Mouse (Mus musculus) heart, embryonic 10.5 days (tissue): ENCODE data around the gene Pla2g6. TPM values are rescaled to one million over a fixed set of nuclear protein-coding genes. Genes with fewer than 3 reads are reported as not detected.
A peak's percentile ranks its signal among the peaks of the same experiment; 100 is the strongest.

Experiments used
- DNase-seq: peaks from one replicate; pipeline ENCODE4 v3.0.0-alpha.2; 2017; ENCODE audit warnings: low spot score
- H3K27ac ChIP-seq: fragments of 300-500 bp; sonication (generic); 2 replicates; pipeline ENCODE4 v1.5.1; 2016; ENCODE audit warnings: mild to moderate bottlenecking
- H3K27me3 ChIP-seq: fragments of 300-500 bp; sonication (generic); 2 replicates; pipeline ENCODE4 v1.6.1; 2016; ENCODE audit warnings: mild to moderate bottlenecking; ENCODE audit not compliant: poor library complexity, insufficient read depth, severe bottlenecking
- H3K36me3 ChIP-seq: fragments of 300-500 bp; sonication (generic); 2 replicates; pipeline ENCODE4 v1.6.1; 2016; ENCODE audit warnings: mild to moderate bottlenecking, moderate library complexity
- H3K4me1 ChIP-seq: fragments of 300-500 bp; sonication (generic); 2 replicates; pipeline ENCODE4 v1.6.1; 2016; ENCODE audit warnings: mild to moderate bottlenecking
- H3K4me3 ChIP-seq: fragments of 300-500 bp; sonication (generic); 2 replicates; pipeline ENCODE4 v1.5.1; 2016; ENCODE audit warnings: mild to moderate bottlenecking, moderate library complexity
- H3K9me3 ChIP-seq: fragments of 300-500 bp; sonication (generic); 2 replicates; pipeline ENCODE4 v1.6.1; 2016; ENCODE audit warnings: mild to moderate bottlenecking, moderate library complexity
- WGBS: fragments of 180-500 bp; shearing (Covaris S2); methylation state at CpG from one replicate; pipeline ENCODE4 v1.1.7; 2016; 5-methylcytosine and 5-hydroxymethylcytosine counted together
- polyA plus RNA-seq: library from polyadenylated mRNA; unstranded; fragments of >200 nt; fragmentation: Nextera tagmentation; extraction: Ambion mirVana; gene quantifications from 2 replicates; pipeline ENCODE4 v1.2.1, GENCODE M21; 2016

Pla2g6 gene
- polyA plus RNA-seq, 1 experiment from 2014 or later = 17.3 TPM

DNA sequence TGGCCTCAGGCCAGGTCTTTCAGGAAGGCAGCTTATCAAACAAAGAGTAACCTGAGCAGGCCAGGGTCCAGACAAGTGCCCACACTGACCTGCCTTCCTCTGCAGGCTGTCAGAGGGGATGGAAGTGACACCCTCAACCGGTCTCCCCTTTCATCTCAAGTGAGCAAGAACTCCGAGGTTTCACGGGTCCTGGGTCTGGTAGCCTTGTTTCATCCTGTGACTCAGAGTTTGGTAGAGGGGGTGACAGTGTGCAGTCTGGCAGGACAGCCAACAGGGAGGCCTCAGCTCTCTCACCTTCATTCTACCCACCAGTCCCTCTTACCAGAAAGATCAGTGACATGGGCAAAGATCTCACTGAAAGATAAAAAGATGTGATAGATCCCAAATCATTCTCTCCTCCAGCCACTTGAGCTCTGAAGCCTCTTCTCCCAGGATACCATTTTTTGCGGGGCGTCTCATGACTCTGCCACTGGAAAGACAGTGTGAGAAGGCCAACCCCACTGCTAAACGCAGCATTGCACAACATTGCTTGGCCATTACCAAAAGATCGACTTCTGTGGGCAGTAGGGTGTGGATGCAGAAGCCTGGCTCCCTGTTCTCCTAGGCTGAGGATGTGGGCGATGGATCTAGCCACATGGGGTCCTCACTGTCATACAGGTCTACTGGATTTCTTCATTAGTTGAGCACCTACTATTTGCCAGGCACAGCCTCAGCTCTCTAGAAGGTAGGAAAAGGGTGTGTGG, 18.0 kb upstream of the Pla2g6 start, which contains the start of gene Maff:
TSS of gene Maff (plus strand) at position 571 of the 743 bp plus-strand sequence.
- DNase-seq = no peak
- peaks cover 39% of the 10 kb centered on the region for H3K4me1 ChIP-seq
- WGBS = 50% methylated on average over 8 of the region's 8 CpGs
- H3K4me3 ChIP-seq = peak within 1 kb of the TSS; percentile 76
- H3K27ac ChIP-seq = peak within 1 kb of the TSS; percentile 91
- H3K36me3 ChIP-seq = no peaks in the 10 kb centered on the region
- H3K27me3 ChIP-seq = 0 out of 2 replicates have a peak, but pooled peaks cover 5% of the 10 kb centered on the region
- H3K9me3 ChIP-seq = no peaks in the 10 kb centered on the region

DNA sequence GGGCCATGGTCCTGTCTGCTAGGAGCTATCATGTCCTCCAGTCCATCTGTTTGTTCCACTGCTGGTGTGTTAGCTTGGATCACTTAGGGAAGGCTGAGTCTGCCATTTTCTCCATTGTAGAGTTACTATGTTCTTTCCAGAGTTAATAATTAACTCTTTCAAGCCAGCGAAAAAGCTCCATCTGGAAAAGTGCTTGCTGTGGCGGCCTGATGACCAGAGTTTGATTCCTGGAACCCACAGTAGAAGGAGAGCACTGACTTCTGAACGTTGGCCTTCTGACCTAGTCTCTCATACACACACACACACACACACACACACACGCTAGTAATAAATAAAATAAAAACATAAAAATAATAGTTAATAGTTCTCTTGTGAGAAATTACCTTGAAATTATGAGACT, 16.4 kb upstream of the Pla2g6 start:
- DNase-seq = no peak
- no peak overlapping the region for H3K4me3 ChIP-seq
- H3K27me3 ChIP-seq = peaks cover 12% of the 10 kb centered on the region; the same call in 1 of the 2 replicates
- 75% methylated on average over 4 of the region's 4 CpGs for WGBS
- peaks cover 31% of the 10 kb centered on the region for H3K4me1 ChIP-seq
- H3K9me3 ChIP-seq = no peaks in the 10 kb centered on the region
- no peaks in the 10 kb centered on the region for H3K36me3 ChIP-seq
- H3K27ac ChIP-seq = no peak overlapping the region

DNA sequence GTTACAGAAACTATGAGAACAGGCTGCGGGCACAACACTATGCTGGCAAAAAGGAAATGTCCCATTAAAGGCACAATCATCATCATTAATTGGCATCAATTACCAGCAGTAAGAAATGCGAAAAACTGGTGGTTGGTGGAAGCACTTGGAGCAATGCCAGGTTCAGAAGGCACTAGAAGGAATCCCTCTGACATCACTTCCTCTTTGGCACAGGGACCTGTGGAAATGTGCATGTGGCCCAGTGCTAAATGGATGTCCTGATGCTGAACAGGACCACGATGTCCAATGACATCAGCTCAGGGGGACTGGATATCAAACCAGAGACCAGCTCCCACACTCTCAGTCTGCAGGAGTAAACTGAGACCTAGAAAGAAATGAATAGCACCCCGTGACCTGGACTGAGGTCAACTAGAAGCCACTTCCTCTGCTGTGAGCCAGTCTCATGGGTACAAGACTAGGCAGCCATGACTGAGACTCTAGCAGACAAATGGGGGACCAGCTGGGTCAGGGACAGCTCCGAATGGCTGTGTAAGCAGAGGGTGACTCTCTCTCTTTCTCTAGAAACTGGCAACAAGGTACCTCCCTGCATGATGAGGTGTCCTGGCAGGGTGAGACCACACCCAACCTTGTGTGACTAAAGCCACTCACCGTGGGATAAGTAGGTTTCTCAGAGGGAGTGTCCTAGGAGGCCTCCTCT, 14.6 kb upstream of the Pla2g6 start:
- WGBS = 68% methylated on average over 6 of the region's 6 CpGs
- Histone ChIP-seq H3K36me3 (no peaks in the 10 kb centered on the region), H3K4me3 (no peak overlapping the region), H3K4me1 (peaks cover 15% of the 10 kb centered on the region), H3K27me3 (peaks cover 13% of the 10 kb centered on the region; the same call in 1 of the 2 replicates), H3K27ac (no peak overlapping the region), H3K9me3 (no peaks in the 10 kb centered on the region)
- no peak for DNase-seq

DNA sequence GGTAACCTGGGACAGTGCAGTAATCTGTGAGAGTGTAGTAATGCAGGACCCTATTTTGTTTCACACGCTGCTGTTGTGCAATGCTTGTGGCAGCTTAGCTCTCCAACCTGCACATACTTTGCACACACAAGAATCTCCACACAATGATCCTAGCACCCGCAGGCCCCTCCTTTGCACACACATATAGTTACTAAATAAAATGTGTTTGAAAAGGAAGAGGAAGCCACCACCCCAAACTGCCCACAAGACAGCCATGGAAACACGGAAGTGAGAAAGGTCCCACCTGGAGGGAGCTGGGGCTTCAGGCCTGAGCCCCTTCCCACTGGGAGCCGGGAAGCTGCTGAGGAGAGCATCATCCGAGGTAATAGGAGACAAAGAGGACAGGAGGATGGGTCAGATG, 10.8 kb upstream of the Pla2g6 start:
- Histone ChIP-seq H3K4me3 (no peak overlapping the region), H3K9me3 (no peaks in the 10 kb centered on the region), H3K4me1 (peaks cover 6% of the 10 kb centered on the region), H3K27me3 (peaks cover 15% of the 10 kb centered on the region; the same call in 1 of the 2 replicates), H3K27ac (no peak overlapping the region), H3K36me3 (no peaks in the 10 kb centered on the region)
- DNase-seq = no peak
- 74% methylated on average over 5 of the region's 5 CpGs for WGBS

DNA sequence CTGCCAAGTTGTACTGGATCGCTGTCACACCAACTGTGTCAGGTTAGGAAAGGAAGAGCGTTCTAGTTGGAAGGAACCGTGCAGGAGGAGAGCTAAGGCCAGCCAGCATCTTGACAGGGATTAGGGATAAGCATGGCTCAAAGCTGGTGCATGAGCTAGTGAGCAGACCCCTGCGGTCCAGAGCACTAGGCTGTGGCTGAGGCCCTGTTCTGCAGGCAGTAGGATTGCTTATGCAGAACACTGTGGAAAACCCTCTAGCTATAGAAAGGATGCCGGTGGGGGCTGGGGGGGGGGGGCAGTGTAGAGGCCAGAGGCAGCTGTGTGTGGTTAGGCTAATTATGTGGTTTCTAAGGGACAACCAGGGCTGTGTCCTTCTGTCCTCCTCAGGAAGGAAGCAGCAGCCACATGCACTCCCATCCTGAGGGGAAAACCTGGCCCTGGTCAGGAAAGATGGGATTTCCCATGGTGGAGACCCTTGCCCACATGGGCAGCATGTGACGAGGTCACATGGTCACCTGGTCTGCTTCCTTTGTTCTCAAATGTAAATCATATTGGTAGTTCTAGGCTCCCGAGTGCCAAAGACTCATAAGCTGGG, 7.0 kb upstream of the Pla2g6 start:
- DNase-seq = no peak

DNA sequence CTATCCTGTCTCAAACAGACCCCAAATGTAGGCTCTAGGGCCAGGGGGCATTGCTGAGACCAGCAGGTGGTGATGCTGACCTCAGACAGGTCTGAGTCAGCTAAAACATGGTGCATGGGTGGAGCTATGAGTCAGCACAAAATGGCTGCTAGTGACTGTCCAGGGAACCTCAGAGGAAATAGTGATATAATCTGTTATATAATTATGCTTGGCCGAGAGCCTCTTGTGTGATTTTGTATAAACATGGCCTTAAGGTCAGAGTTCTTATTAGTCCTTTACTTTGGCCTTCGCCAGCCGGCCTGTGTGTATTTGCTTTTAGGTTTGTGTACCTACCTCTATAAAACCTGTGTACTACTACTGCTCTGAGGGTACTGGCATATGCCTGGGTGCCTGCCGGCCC, 5.2 kb upstream of the Pla2g6 start:
- Histone ChIP-seq H3K27me3 (peaks cover 2% of the 10 kb centered on the region; the same call in 1 of the 2 replicates), H3K4me1 (peaks cover 6% of the 10 kb centered on the region), H3K36me3 (no peaks in the 10 kb centered on the region), H3K9me3 (no peaks in the 10 kb centered on the region), H3K4me3 (no peak overlapping the region), H3K27ac (no peak overlapping the region)
- WGBS = 77% methylated on average over 4 of the region's 4 CpGs
- DNase-seq = no peak

More for the DNA sequence above, 7.0 kb upstream of the Pla2g6 start:
- peak overlapping the region; percentile 49; the same call in 1 of the 2 replicates for H3K27ac ChIP-seq
- H3K4me3 ChIP-seq = no peak overlapping the region
- H3K4me1 ChIP-seq = peaks cover 6% of the 10 kb centered on the region
- WGBS = 70% methylated on average over 7 of the region's 7 CpGs
- H3K9me3 ChIP-seq = no peaks in the 10 kb centered on the region
- H3K36me3 ChIP-seq = no peaks in the 10 kb centered on the region
- peaks cover 11% of the 10 kb centered on the region; the same call in 1 of the 2 replicates for H3K27me3 ChIP-seq

DNA sequence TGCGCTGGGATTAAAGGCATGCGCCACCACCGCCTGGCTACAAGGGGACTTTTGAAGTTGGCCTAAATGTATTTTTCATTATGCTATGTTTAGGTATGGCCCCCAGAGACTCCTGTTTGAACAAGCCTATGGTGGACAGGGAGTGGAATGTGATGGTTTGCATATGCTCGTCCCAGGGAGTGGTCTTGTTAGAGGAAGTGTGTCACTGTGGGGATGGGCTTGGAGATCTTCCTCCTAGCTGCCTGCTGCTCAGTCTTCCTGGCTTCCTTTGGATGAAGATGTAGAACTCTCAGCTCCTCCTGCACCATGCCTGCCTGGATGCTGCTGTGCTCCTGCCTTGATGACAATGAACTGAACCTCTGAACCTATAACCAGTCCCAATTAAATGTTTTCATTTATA, 2.3 kb upstream of the Pla2g6 start:
- Histone ChIP-seq H3K36me3 (no peaks in the 10 kb centered on the region), H3K27ac (no peak overlapping the region), H3K27me3 (peaks cover 2% of the 10 kb centered on the region; the same call in 1 of the 2 replicates), H3K4me1 (peaks cover 26% of the 10 kb centered on the region), H3K4me3 (no peak overlapping the region), H3K9me3 (no peaks in the 10 kb centered on the region)
- WGBS = 71% methylated on average over 4 of the region's 4 CpGs
- DNase-seq = no peak

DNA sequence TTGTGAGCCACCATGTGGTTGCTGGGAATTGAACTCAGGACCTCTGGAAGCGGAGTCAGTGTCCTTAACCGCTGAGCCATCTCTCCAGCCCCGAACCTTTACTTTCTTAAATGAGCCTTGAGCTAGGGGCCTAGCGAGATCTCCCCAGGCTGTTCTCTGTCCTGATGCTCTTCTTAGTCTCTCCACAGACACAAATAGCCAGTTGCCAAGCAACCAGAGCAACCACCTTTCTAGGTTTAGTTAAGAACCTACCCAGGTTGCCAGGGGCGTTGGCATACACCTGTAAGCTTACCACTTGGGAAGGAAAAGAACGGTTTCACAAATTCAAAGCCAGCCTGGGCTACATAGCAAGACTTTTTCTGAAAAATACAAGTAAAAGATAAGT, 1.8 kb upstream of the Pla2g6 start:
- no peak overlapping the region for H3K4me3 ChIP-seq

DNA sequence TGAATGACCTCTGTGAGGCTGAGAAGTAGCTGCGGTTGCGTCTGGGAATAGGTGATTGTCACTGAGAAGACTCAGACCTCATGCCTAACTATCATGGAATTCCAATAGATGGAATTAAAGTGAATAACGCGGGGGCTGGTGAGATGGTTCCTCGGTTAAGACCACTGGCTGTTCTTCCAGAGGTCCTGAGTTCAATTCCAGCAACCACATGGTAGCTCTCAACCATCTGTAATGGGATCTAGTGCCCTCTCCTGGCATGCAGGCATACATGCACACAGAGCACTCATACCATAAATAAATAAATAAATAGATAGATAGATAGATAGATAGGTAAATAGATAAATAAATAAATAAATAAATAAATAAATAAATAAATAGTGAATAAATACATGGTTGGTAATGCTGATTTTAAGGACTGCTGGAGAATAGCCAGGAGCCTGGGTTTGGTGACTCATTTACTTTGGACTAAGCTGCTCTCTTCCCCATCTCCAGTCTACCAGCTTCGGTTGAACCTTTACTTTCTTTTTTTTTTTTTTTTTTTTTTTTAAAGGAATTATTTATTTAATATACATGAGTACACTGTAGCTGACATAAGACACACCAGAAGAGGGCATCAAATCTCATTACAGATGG, 1.3 kb upstream of the Pla2g6 start:
- Histone ChIP-seq H3K27me3 (peaks cover 2% of the 10 kb centered on the region; the same call in 1 of the 2 replicates), H3K4me3 (no peak overlapping the region), H3K9me3 (no peaks in the 10 kb centered on the region), H3K27ac (0 out of 2 replicates have a peak overlapping the region, but pooled peaks have one; percentile 95), H3K4me1 (peaks cover 31% of the 10 kb centered on the region), H3K36me3 (no peaks in the 10 kb centered on the region)
- WGBS = 88% methylated on average over 6 of the region's 6 CpGs
- DNase-seq = no peak

More for the DNA sequence above, 1.8 kb upstream of the Pla2g6 start:
- peaks cover 27% of the 10 kb centered on the region for H3K4me1 ChIP-seq
- peaks cover 2% of the 10 kb centered on the region; the same call in 1 of the 2 replicates for H3K27me3 ChIP-seq
- no peaks in the 10 kb centered on the region for H3K36me3 ChIP-seq
- DNase-seq = no peak
- WGBS = 90% methylated on average over 6 of the region's 6 CpGs
- H3K27ac ChIP-seq = no peak overlapping the region
- H3K9me3 ChIP-seq = no peaks in the 10 kb centered on the region

DNA sequence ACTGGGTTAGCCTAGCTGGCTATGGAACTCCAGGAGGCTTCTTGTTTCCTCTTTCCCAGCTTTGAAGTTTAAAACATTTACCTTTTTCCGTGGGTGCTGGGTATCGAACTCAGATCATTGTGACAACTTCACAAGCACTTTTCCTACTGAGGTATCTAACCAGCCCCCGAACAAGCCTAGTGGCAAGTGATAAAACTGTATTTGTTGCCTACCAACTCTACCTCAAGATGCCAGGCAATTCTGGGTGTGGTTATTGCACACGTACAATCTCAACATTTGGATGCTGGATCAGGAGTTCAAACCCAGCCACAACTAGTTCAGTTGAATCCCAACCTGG, 717 bp upstream of the Pla2g6 start:
- Histone ChIP-seq H3K27me3 (no peaks in the 10 kb centered on the region; the same call in 1 of the 2 replicates), H3K4me1 (peaks cover 36% of the 10 kb centered on the region), H3K36me3 (no peaks in the 10 kb centered on the region), H3K4me3 (no peak overlapping the region), H3K27ac (peak overlapping the region; percentile 95; the same call in 1 of the 2 replicates), H3K9me3 (no peaks in the 10 kb centered on the region)
- DNase-seq = no peak
- 88% methylated on average over 4 of the region's 4 CpGs for WGBS

DNA sequence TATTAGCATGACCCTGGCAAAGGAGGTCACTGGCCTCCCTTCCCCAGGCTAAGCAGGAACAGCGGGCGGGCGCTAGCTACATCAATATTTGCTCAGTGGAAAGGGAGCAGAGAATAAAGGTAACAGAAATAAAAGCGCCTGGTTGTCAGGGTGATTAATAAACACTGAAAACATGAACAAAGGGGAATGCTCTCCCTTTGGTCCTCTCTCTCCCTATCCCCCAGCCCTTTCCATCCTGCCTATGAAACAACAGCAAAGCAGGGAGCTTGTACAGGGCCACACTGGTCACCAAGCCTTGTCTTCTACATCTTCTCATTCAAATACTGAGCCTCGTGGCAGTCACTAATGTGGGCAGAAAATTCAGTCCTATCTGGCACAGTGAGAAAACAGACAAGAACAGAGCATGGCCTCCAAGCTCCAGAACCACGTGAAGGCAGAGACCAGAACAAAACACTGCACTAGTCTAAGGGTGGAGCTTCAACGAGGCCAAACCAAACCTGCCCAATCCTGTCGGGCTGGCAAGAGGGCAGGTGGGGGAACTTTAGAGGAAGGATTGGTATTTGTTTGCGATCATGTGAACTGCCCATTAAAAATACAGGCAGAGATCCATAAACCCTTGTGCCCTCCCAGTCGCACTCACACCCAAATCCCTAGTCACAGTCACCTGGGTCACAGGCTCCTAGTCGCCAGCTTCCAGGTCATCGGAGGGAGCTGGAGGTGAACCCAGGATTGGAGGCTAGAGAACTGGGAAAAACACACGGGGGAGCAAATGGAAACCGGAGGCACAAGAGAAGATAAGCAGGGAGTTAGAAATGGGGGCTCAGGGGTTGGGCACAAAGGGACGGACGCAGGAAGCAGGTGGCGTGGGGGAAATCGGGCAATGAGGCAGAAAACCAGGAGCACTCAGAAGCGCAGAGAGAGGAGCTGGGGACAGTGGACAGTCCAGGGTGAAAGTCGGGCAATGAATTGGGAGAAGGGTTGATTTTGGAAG, 924 bp downstream of the Pla2g6 start:
- Histone ChIP-seq H3K27me3 (no peaks in the 10 kb centered on the region), H3K36me3 (no peaks in the 10 kb centered on the region), H3K27ac (peak overlapping the region; percentile 95), H3K9me3 (no peaks in the 10 kb centered on the region), H3K4me3 (peak overlapping the region; percentile 70), H3K4me1 (peaks cover 52% of the 10 kb centered on the region)
- WGBS = 18% methylated on average over 20 of the region's 20 CpGs
- DNase-seq = no peak
